Mouse (Mus musculus) cerebellum, adult 9-11 months (tissue): Measurements from ENCODE around the gene Rab5if.
"Not testable (repeated sequence)": the region's sequence is repeated elsewhere in the genome, so short reads cannot be mapped to it uniquely, and the experiment has no call there.

Source experiments
- DNase-seq: peaks from one replicate; pipeline ENCODE4 v3.0.0; 2022

Gene Rab5if

GRCm38 (mm10) chr2:156892821-156893220 is 29.9 kb downstream of the Rab5if start:
- DNase-seq = peak; percentile 15

GRCm38 (mm10) chr2:156894496-156895265 is 31.8 kb downstream of the Rab5if start:
- peak; percentile 22 for DNase-seq

GRCm38 (mm10) chr2:156896384-156896914 is 33.5 kb downstream of the Rab5if start:
- no peak for DNase-seq

- no peak for DNase-seq
These were observed 34.1 kb downstream of the Rab5if start for GRCm38 (mm10) chr2:156897034-156897433.

- DNase-seq = no peak
These were observed 35.4 kb downstream of the Rab5if start for GRCm38 (mm10) chr2:156898374-156898773.

GRCm38 (mm10) chr2:156899184-156899583 is 36.3 kb downstream of the Rab5if start:
- DNase-seq = no peak

- no peak for DNase-seq
These were observed 38.4 kb downstream of the Rab5if start for GRCm38 (mm10) chr2:156901344-156901743.

GRCm38 (mm10) chr2:156901883-156902282 is 39.0 kb downstream of the Rab5if start:
- no peak for DNase-seq

- not testable (repeated sequence) for DNase-seq
These were observed 39.5 kb downstream of the Rab5if start for GRCm38 (mm10) chr2:156902411-156902810.

- DNase-seq = no peak
These were observed 40.4 kb downstream of the Rab5if start for GRCm38 (mm10) chr2:156903367-156903766.

- peak; percentile 82 for DNase-seq
These were observed 42.2 kb downstream of the Rab5if start for GRCm38 (mm10) chr2:156904976-156905717.

- peak; percentile 93 for DNase-seq
These were observed 43.0 kb downstream of the Rab5if start for GRCm38 (mm10) chr2:156905931-156906330.

- no peak for DNase-seq
These were observed 50.3 kb downstream of the Rab5if start for GRCm38 (mm10) chr2:156913191-156913590.

- DNase-seq = no peak
These were observed 52.6 kb downstream of the Rab5if start for GRCm38 (mm10) chr2:156915559-156915958.

- DNase-seq = no peak
These were observed 53.6 kb downstream of the Rab5if start for GRCm38 (mm10) chr2:156916419-156917125.

- DNase-seq = no peak
These were observed 55.6 kb downstream of the Rab5if start for GRCm38 (mm10) chr2:156918562-156918961.

- DNase-seq = not testable (repeated sequence)
These were observed 56.3 kb downstream of the Rab5if start for GRCm38 (mm10) chr2:156919191-156919590.

GRCm38 (mm10) chr2:156919796-156920195 is 56.9 kb downstream of the Rab5if start:
- DNase-seq = no peak

- DNase-seq = no peak
These were observed 60.1 kb downstream of the Rab5if start for GRCm38 (mm10) chr2:156923057-156923456.
